Mouse (Mus musculus) thymus, postnatal 25 days (tissue): ENCODE results near the gene Hmg20a.
"Not testable (repeated sequence)": the region's sequence is repeated elsewhere in the genome, so short reads cannot be mapped to it uniquely, and the experiment has no call there.

Experiments used
- DNase-seq: peaks from one replicate; pipeline ENCODE4 v3.0.0; 2022

Hmg20a gene

GRCm38 (mm10) chr9:56417948-56418737, at the start of gene Hmg20a, which contains the start of gene Peak1:
Hmg20a (plus strand) TSS chr9:56418609.
Peak1 (minus strand) TSS chr9:56418067.
- peak; percentile 100 for DNase-seq

GRCm38 (mm10) chr9:56368814-56369213, 49.6 kb upstream of the Hmg20a start:
- DNase-seq = no peak

DNA sequence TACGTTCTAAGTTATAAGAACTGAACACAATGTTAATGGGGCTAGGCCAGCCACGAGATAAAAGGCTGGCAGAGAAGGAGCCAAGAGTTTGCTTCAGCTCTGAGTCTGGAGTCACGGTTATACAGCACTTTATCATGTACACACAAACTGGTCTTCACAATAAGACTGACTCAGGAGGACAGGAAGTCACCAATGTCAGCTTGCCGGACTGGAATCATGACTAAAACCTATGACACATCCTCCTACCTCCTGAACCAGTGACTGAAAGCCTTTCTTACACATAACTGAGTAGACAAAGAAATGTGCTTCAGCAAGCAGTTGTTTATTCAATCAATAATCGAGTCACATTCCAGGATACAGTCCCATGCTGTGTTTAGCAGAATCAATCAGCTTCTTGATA, 47.7 kb upstream of the Hmg20a start:
- no peak for DNase-seq

DNA sequence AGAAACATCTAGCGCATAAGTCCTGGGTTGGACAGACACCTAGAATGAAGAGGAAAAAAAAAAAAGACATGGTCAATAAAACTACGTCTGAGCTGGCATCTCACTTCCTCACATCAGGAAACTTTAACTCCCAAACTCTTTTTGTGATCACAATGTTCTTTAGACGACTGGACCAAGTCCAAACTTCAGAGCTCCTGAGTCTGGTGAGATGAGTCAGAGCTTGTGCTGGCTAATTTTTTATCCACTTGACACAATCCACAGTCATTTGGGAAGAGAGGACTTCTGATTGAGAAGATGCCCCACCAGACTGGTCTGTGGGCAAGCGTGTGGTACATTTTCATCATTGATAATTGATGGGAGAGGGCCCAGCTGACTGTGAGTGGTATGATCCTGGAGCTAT, 44.0 kb upstream of the Hmg20a start:
- no peak for DNase-seq

DNA sequence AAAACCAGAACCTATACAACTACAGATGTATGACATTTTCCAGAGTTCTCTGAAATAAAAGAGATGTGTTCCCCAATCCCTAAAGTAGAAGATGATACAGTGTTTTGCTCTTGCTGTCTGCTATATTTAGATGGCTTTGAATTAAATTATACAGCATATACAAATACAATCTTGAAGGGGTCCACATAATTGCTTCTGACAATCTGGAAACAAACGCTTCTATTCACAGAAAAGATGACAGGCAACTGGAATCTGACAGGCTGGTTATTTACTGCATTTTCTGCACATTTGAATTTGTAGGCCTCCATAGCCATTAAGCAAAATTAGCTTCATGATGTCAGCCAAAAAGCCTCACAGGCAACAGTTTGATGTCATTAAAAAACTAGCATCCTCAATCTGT, 35.6 kb upstream of the Hmg20a start:
- DNase-seq = no peak

DNA sequence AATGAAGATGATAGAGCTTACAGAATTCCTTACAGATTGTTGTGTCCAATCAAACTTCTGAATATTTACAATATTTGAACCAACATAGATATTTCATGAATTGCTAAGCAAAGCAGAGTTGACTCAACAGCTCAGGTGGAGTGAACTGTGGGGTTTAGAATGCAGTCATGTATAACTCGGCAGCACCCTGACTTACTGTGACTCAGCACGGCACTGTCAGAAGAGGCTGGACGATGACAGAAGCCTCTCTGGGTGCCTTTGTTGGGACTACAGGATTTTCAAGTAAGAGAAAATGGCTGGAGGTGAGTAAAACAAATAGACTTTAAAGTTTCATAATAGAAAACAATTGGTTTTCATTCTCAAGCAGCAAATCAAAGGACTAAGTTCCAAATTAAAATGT, 25.6 kb upstream of the Hmg20a start:
- no peak for DNase-seq

DNA sequence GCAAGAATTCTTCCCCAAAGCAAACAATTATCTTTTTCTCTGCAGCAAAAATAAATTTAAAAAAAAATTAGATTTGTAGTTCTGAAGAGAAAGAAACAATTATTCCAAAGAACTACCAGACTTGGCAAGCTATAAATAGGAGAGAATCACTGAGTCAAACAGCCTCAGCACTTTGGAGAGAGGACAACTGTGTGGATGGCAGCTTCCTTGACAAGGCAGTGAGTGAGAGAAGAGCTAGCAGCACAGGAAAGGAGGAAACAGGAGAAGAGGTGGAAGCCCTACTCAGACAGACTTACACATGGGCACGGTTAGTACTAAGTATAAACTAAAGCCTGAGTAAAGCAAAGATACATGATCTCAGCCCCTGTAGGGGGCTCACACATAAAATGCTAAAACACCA, 22.1 kb upstream of the Hmg20a start:
- no peak for DNase-seq

DNA sequence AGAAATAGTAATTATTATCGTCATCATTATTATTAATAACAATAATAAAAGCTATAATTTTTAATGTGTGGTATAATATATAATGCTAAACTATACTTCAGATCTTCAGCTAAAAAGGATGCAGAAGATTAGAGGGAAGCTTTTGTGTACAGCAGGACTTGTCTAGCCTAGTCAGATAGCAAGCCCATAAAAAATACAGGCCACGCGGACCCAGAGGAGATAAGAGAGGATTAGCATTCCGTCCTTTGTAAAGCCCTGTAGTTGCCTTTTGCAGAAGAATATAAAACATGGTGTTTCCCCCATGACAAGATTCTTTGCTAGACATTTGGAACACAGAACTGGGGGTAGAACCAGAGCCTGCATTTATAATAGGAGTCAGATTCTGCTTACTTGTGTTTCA, 13.8 kb upstream of the Hmg20a start:
- no peak for DNase-seq

DNA sequence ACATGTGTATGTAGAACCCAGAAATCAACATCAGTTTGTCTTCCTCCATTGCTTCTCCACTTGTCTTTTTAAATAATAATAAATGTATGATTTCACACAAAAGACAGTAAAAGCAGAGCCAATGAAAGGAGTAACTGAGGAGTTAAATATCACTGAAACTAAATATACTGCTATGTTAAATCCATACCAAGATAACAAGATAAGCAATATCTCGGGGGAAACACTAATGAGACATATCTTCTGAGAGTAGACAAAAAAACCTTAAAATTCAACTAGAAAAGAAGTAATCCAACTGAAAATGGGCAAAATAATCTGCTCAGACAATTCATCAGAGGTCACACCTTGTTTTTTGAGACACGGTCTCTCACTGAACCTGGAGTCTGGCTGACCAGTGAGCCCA, 8.5 kb upstream of the Hmg20a start:
- no peak for DNase-seq

- DNase-seq = no peak
These were observed 5.7 kb upstream of the Hmg20a start for GRCm38 (mm10) chr9:56412716-56413115.

GRCm38 (mm10) chr9:56414322-56414721, 4.1 kb upstream of the Hmg20a start:
- DNase-seq = no peak

GRCm38 (mm10) chr9:56415393-56415792, 3.0 kb upstream of the Hmg20a start:
- DNase-seq = no peak

DNA sequence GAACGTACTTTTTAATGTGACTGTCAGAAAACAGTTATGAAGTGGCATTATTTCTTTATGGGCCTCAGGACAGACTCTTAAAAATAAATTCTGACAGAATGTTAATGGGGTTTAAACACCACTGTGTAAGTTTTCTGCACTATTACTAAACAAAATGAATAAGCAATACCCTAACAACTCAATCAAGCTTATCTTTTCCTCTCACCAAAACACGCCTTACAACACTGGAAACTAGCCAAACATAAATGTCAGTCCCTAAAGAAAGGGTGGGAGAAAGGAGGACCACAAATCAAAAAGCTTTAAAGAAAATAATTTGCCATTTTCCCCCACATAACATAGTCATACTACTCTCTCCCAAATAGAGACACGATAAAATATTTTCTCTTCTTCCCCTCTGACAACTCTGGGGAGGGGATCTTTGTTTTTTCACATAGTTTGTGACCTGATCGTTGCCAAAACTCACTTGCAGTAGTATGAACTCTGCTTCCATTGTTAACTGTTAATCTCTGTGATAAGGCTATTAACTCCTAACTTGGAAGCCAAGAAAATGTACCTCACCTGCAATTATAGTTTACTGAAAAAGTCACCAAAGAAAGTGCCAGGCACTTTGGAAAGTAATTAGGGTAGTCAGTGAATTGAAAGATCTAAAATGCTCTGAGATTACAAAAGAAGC, 2.3 kb upstream of the Hmg20a start:
- no peak for DNase-seq

GRCm38 (mm10) chr9:56417415-56417947, 928 bp upstream of the Hmg20a start:
- DNase-seq = peak; percentile 92

GRCm38 (mm10) chr9:56418738-56419239, 380 bp downstream of the Hmg20a start:
- peak; percentile 93 for DNase-seq

- no peak for DNase-seq
These were observed 1.8 kb downstream of the Hmg20a start for GRCm38 (mm10) chr9:56420236-56420635.

DNA sequence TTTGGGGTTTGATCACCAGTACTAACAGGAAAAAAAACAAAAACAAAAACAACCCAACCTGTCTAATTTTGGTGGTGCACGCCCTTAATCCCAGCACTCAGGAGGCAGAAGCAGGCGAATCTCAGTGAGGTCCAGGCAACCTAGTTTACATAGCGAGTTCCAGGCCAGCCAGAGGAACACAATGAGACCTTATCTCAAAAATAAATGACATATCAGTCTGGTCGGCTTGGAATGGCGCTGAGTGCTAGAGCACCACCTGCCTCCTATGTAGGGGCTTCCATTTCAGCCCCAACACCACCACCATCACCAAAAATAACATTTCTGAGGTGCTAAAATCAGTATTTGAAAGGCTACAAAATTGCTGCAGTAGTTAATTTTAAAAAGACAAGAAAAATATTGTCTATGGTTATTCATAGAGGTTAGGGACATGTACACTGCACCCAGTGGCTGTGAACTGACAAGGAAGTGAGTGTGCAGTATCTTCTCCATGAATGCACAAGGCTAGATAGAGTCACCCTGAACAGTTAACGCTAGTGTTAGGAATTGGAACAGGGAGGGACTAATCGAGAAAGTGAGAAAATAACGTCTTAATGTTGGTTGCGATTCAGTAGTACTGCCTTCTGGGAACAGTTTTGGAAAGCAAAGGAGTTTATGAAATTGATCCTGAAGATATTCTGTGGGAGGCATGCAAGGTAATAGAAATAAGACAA, 2.6 kb downstream of the Hmg20a start:
- DNase-seq = no peak

DNA sequence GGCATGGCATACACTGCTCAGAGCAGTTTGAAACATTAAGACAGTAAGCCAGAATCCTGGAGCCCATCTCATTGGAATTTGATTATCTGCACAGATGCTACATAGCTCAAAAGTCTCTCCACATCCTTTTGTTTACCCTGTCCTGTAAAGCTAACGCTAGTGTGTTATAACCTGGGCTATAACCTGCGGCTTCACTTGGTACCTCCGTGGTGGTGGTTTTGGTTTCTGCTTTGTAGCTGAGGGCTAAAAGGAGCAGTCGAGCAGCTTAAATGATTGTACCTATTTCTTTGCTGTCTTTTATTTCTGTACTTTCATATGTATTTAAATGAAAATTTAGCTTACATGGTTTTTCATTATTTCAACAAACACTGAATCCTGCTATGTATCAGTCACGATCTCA, 3.6 kb downstream of the Hmg20a start:
- peak; percentile 27 for DNase-seq

DNA sequence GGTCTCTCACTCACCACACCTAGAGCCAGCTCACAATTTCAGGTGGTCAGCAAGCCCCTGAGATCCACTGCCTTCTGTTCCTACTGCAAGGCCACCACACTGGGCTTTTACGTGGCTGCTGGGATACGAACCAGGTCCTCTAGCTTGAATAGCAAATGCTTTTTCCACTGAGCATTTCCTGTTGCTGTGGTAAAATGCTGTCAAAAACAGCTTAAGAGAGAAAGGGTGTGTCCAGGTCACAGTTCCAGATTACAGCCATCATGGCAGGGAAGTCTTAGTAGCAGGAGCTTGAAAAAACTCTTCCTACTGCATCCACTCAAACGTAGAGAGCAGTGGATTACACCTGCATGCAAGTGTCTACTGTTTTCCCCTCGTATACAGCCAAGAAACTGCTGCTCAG, 6.5 kb downstream of the Hmg20a start:
- DNase-seq = no peak

DNA sequence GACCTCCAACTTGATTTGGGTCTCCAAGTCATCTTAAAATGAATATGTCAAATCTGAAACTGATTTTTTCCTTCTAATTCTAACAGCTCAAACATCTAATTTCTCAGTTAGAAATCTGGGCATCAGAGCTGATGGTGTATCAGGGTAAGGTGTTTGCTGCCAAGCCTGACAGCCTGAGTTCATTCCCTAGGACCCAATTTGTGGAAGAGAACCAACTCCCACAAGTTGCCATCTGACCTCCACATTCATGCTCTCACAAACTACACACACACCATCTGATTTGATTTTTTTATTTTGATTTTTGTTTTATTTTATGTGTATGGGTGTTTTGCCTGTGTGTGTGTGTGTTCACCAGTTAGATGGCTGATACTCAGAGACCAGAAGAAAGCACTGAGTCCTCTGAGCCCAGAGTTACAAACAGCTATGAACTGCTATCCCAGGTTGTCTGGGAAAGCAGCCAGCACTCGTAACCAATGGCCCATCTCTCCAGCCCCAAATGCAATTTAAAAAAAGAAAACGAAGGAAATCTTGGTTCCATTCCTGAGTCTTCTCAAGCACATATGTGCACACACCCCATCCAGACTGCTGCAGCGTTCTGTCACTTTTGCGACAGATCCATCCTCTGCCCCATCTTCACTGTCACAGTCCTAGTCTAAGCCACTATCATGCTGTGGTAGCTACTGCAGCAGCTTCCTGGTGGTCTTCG, 17.6 kb downstream of the Hmg20a start:
- no peak for DNase-seq

DNA sequence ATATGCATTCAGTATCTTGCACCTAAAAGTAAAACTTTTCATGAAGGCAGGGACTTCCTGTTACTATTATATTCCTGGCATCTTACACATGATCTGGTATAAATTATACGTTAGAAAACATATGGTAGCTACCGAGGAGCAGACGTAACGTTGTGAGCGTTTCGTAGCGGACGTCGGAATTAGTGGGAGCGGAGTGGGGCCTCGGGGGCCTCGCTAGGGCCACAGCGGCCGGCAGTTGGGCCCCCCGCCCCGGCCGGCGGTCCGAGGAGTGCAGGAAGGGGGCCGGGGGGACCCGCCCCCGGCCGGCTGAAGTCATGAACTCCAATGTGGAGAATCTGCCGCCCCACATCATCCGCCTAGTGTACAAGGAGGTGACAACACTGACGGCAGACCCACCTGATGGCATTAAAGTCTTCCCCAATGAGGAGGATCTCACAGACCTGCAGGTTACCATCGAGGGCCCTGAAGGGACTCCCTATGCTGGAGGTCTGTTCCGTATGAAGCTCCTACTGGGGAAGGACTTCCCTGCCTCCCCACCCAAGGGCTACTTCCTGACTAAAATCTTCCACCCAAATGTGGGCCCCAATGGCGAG, 19.0 kb downstream of the Hmg20a start:
- not testable (repeated sequence) for DNase-seq

DNA sequence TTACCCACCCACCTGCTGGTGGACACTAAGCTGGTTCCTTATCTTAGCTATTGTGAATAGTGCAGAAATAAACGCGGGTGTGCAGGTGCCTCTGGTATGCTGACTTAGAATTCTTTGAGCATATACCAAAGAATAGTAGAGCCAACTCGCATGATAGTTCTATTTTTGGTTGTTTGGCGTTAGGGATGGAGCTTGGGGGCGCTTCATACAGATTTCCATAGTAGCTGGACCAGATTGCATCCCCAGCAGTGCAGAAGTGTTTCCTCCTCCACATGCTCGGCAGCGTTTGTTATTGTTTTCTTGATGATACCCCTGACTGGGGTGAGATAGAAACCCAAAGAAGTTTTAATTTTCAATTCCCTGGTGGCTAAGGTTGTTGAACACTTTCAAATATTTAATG, 21.3 kb downstream of the Hmg20a start:
- no peak for DNase-seq
